Mouse (Mus musculus): ENCODE data around the gene Tbcc.

The Tbcc gene

DNA sequence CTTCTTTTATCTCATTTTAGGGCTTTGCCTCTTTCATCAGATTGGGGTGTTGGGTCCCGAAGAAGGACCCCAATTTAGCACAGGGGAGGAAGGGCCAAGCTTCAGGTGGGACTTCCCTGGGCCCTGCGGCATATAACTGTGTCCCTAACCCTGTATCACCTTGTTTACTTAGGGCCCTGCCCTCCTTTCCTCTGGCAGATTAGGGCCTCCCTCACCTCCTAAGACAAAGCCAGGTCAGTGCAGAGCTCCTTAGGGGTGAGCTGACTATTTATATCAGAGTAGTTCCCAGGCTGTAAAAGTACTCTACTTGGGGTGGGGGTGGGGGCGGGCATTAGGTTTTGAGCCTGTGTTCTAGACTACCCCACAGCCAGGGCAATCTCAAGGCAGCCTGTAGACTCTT, 24.6 kb downstream of the Tbcc start:
- CTCF ChIA-PET, result interaction anchor here in 2 of 4 experiments (0.5 to 1.0 kb wide), 5 partner anchors 14 to 663 kb away, joined by 3 to 9 read pairs (median 3); no protein-coding TSS in a partner anchor
- POLR2A ChIA-PET, result interaction anchor here in 1 of 4 experiments (0.6 to 2.9 kb wide), 3 partner anchors 11 to 74 kb away, joined by 3 to 10 read pairs (median 3); no protein-coding TSS in a partner anchor

DNA sequence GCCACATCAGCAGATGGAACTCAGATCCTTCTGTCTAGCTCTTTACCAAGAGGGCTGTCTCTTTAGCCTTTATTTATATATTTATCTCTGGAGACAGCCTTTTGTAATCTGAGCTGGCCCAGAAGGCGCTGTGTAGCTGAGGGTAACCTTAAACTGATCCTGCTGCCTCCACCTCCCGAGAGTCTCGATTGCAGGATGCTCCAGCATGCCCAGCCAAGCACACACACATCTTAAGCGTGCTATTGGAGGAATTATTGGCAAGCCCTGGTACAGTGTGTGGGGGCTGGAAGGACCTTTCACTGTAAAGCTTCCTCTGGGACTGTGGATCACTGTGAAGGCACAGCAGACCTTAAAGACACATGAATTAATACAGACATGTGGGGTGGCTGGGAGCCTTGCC, 28.5 kb downstream of the Tbcc start:
- CTCF ChIA-PET, result interaction anchor here in 3 of 4 experiments (0.7 to 1.9 kb wide), 6 partner anchors 10 to 1277 kb away, joined by 3 to 5 read pairs (median 3); no protein-coding TSS in a partner anchor
- POLR2A ChIA-PET, result interaction anchor here in 2 of 4 experiments (0.9 to 2.2 kb wide), 4 partner anchors 9 to 25 kb away, joined by 3 to 6 read pairs (median 3); partner anchors contain the start of gene Prph2 (in 1 of the 2)

DNA sequence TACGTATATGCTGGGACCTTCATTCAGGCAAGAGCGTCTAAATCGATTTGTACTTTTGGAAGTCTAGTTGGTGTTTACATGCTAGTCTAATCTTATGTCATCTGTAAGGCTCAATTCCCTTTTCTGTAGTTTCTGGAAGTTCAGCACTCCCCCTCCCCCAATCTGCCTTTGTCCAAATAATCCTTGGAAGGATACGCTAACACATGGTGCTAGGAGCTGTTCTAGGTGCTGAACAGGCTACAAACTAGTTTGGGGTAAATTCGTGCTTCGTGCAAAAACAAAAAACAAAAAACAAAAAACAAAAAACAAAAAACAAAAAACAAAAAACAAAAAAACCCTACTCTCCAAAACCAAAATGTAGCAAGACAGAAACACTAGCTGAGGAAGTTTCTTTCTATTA, 30.4 kb downstream of the Tbcc start:
- ChIA-PET CTCF (interaction anchor here (0.6 to 1.4 kb wide), 5 partner anchors 12 to 505 kb away, joined by 3 to 4 read pairs (median 4); no protein-coding TSS in a partner anchor), POLR2A (interaction anchor here in 3 of 4 experiments (0.8 to 1.5 kb wide), 7 partner anchors 8 to 31 kb away, joined by 3 to 9 read pairs (median 3); partner anchors contain the start of gene Tbcc (in 2 of the 3))

DNA sequence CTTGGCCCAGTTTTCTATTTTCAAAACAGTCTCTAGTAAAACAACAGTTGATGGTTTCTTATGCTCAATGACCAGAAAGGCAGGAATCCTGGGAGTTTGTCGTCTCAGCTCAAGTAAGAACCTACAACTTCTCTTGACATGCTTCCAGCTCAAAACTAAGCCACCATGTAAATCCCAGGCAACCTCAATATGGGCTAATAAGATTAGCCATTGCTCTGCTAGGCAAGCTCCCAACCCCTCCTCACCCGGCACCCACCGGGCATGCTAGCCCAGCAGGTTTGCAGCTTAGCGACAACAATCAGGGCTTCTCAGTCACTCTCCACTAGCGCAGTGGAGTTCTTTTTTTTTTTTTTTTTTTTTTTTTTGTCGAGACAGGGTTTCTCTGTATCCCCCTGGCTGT, 35.7 kb downstream of the Tbcc start:
- POLR2A ChIA-PET, result interaction anchor here in 3 of 4 experiments (0.6 to 2.4 kb wide), 11 partner anchors 12 to 211 kb away, joined by 3 to 9 read pairs (median 3); partner anchors contain the start of gene Tbcc (in 1 of the 3)
- CTCF ChIA-PET, result interaction anchor here (0.5 to 1.7 kb wide), 10 partner anchors 15 to 1427 kb away, joined by 3 to 6 read pairs (median 4); partner anchors contain the start of gene Ptk7 (in 1 of the 4)

DNA sequence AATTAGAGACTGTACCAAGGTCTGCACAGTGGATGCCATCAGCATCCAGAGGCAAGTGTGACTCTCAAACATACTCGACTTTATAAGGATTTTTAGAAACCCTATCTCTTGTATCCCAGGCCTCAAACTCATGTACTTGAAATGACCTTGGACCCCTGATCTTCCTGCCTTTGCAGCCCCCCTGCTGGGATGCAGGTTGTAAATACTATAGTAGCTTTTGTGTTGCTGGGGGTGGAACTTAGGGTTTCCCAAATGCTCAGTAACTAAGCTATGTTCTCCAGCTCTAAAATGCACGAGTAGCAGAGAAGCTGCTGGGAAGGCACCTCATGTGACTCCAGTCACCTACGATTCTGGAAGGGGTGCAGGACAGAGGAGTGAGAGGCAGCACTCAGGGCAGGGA, 36.5 kb downstream of the Tbcc start:
- ChIA-PET CTCF (interaction anchor here in 2 of 4 experiments (0.6 to 1.7 kb wide), 5 partner anchors 18 to 643 kb away, joined by 3 to 6 read pairs (median 3); partner anchors contain the start of gene Ptk7 (in 1 of the 2)), POLR2A (interaction anchor here in 3 of 4 experiments (0.6 to 2.4 kb wide), 7 partner anchors 11 to 1575 kb away, joined by 3 to 9 read pairs (median 5); no protein-coding TSS in a partner anchor)

DNA sequence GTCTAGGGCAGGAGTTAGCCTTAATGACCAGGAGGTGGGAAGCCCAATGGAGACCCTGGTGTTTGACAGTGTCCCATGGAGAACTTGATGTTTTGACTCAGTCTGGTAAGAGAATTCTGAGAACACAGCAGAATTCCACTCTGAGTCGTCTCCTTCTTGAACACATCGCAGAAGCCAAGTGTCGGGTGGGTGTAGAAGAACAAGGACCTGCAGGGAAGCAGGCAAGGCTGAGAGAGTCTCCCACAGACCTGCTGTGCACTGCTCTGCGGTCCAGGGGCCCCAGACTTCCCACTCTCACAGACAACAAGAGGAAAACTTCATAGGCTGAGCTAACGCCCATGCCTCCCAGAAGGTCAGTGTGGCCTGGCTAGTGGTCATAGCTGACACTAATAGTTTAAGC, 37.3 kb downstream of the Tbcc start:
- ChIA-PET CTCF (interaction anchor here in 1 of 4 experiments (1.7 kb wide), 1 partner anchor 48 kb away, joined by 3 read pairs; no protein-coding TSS in a partner anchor), POLR2A (interaction anchor here in 2 of 4 experiments (0.6 to 1.6 kb wide), 6 partner anchors 10 to 283 kb away, joined by 3 to 5 read pairs (median 4); partner anchors contain the start of genes Prph2 (in 1 of the 2) and Tbcc (in 1 of the 2))

DNA sequence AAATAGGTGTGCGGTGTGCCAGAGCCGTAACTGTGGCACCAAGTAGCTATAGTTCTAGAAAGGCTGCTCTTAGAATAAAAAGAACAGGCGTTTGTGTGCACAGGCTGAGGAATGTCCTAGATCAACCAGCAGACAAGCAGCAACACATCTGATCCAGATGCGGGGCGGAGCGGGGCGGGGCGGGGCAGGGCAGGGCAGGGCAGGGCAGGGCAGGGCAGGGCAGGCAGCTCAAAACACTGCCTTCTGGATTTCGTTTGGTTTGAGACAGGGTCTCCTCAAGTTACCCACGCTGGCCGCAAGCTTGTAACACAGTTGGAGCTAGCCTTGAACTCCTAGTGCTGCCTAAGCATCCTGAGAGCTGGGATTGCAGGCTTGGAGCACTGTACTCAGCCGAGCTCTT, 38.8 kb downstream of the Tbcc start:
- CTCF ChIA-PET, result interaction anchor here (0.5 to 1.7 kb wide), 10 partner anchors 11 to 1023 kb away, joined by 3 to 12 read pairs (median 3); no protein-coding TSS in a partner anchor
- POLR2A ChIA-PET, result interaction anchor here in 2 of 4 experiments (0.5 to 2.4 kb wide), 20 partner anchors 8 to 1156 kb away, joined by 3 to 10 read pairs (median 4); partner anchors contain the start of genes Prph2 (in 2 of the 2), Cnpy3 (in 1 of the 2) and Tbcc (in 1 of the 2)

DNA sequence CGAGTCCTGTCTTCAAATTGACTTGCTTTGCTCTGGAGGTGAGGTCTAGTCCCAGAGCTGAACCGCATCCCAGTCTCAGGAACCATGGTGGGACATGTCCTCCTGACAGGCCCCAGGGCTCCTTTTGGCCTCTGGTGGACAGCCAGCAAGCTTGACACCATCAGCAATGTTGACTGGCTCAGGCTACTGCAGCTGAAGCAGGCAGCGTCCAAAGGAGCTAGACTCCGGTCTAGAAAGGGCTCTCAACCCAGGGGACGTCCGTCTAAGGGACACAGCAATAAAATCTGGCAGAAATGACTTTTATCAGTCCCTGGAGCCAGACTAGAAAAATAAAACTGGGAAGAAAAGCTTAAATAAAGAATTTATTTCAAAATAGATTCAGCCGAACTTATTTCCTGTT, 39.4 kb downstream of the Tbcc start:
- ChIA-PET CTCF (interaction anchor here (0.6 to 1.7 kb wide), 8 partner anchors 10 to 186 kb away, joined by 3 to 9 read pairs (median 3); no protein-coding TSS in a partner anchor), POLR2A (interaction anchor here in 3 of 4 experiments (0.5 to 2.4 kb wide), 17 partner anchors 9 to 247 kb away, joined by 3 to 10 read pairs (median 4); partner anchors contain the start of genes Prph2 (in 2 of the 3), 2310039H08Rik (in 1 of the 3), Cnpy3 (in 1 of the 3) and Tbcc (in 1 of the 3))

DNA sequence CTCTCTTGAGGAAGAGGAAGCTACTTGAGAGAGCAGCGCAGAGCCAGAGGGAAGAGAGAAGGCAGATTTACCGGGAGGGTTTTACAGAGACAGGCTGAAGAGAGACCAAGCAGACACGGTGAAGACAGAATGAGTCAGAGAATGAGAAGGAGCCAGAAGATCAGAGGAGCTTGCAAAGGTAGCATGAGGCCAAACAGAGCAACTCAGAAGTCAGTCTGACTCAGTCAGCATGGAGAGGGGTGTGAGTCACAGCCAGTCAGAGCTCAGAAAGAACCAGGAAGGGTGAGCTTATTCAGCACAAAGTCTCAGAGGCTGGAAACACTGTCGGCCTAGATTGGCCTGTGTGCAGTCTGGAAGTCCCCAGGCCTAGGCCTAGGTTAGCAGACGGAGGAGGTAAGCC, 42.5 kb downstream of the Tbcc start:
- POLR2A ChIA-PET, result interaction anchor here in 2 of 4 experiments (0.7 to 1.6 kb wide), 5 partner anchors 8 to 63 kb away, joined by 3 to 6 read pairs (median 4); partner anchors contain the start of gene Tbcc (in 1 of the 2)

DNA sequence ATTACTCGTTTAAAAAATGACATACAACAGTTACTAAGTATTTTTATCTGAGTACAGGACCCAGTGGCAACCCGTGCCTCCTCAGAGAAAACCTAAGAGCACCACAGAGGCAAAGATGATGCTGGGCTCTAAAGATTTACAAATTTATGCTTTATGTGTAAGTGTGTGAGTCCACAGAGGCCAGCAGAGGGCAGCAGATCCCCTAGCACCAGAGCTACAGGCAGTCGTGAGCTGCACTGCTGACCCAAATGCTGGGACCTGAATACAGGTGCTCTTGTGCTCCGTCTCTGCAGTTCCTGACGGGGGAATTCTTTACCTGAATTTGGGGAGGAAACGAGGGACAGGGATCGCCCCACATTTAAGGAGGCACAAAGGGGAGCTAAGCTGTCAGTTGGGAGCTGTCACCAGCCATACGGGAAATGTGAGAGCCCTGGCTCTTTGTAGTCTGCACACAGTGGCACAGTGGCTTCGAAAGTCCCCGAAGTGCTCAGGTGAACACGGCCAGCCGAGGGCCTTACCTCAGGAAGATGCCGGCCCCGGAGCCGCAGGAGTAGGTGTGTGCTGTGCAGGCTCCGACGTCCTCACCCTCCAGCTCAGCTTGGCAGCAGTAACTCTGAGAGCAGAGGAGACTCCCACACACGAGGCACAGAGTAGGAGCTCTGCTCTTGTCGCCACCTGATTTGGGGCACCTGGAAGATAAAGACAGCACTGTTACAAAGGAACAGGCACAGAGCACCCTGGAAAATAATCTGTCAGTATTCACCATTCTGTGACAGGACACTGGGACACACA, 43.3 kb downstream of the Tbcc start:
- CTCF ChIA-PET, result interaction anchor here (0.5 to 2.3 kb wide), 52 partner anchors 9 to 1364 kb away, joined by 3 to 13 read pairs (median 4); partner anchors contain the start of genes Tbcc (in 2 of the 4), Klhdc3 (in 1 of the 4) and Prph2 (in 1 of the 4)

More for the DNA sequence above, 42.5 kb downstream of the Tbcc start:
- CTCF ChIA-PET, result interaction anchor here (0.6 to 2.3 kb wide), 32 partner anchors 9 to 549 kb away, joined by 3 to 13 read pairs (median 4); partner anchors contain the start of gene Tbcc (in 1 of the 4)

DNA sequence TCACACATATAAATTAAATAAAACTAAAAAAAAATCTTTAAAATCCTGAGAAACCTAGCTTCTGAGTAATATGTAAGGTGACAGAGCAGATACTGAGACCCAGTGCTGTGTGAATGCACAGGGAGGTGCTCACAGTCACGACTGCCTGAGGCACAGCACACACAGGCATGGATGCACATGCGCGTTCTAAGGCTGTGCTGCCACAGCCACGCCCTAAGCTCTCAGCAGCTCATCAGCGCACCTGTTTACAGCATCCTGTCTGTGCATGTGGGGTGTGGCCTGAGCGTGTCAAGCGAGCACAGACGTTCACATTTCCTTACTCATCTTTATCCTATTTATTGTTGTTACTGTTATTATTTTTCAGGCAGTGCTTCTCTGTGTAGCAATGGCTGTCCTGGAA, 50.0 kb downstream of the Tbcc start:
- ChIA-PET CTCF (interaction anchor here in 1 of 4 experiments (0.6 to 1.5 kb wide), 6 partner anchors 11 to 804 kb away, joined by 3 to 9 read pairs (median 4); no protein-coding TSS in a partner anchor), POLR2A (interaction anchor here (0.6 to 1.9 kb wide), 20 partner anchors 8 to 1876 kb away, joined by 3 to 10 read pairs (median 4); partner anchors contain the start of genes Tbcc (in 2 of the 4) and Ppp2r5d (in 1 of the 4))

More for the DNA sequence above, 43.3 kb downstream of the Tbcc start:
- POLR2A ChIA-PET, result interaction anchor here (0.6 to 1.6 kb wide), 9 partner anchors 10 to 664 kb away, joined by 3 to 6 read pairs (median 3); no protein-coding TSS in a partner anchor
